Mouse (Mus musculus): ENCODE results near the gene Bend6. TPM values are rescaled to one million over a fixed set of nuclear protein-coding genes. Genes with fewer than 3 reads are reported as not detected.

Bend6 gene
- total RNA-seq (2021), result 10 to 100 TPM; 69.8 to 71.8 TPM

GRCm38 (mm10) chr1:33907421-33908190 lies at the start of gene Bend6:
TSS of gene Bend6 (minus strand) at chr1:33907816.
- DNase-seq, result peak; percentile 79

- no peak for DNase-seq
These were observed 48.0 kb upstream of the Bend6 start for GRCm38 (mm10) chr1:33955626-33956025.

GRCm38 (mm10) chr1:33948511-33948910 lies 40.9 kb upstream of the Bend6 start:
- DNase-seq, result no peak

DNA sequence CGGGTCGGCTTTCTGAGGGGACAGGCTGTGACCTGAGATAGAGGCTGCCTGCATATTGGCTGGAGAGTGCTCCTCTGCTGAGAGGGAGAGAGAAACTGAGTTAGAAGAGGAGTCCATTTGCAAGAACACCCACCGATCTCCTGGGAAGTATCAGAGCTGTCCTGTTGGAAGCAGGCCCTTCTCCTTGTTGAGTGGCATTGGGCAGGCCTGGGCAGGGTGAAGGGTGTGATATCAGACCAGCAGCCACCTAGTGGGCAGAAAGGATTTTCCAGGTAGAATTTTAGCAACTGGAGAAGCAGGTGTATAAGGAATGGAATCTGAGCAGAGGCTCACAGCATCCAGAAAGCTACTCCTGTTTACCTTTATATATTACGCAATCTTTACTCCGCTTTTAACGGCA lies 40.2 kb upstream of the Bend6 start:
- DNase-seq, result no peak

DNA sequence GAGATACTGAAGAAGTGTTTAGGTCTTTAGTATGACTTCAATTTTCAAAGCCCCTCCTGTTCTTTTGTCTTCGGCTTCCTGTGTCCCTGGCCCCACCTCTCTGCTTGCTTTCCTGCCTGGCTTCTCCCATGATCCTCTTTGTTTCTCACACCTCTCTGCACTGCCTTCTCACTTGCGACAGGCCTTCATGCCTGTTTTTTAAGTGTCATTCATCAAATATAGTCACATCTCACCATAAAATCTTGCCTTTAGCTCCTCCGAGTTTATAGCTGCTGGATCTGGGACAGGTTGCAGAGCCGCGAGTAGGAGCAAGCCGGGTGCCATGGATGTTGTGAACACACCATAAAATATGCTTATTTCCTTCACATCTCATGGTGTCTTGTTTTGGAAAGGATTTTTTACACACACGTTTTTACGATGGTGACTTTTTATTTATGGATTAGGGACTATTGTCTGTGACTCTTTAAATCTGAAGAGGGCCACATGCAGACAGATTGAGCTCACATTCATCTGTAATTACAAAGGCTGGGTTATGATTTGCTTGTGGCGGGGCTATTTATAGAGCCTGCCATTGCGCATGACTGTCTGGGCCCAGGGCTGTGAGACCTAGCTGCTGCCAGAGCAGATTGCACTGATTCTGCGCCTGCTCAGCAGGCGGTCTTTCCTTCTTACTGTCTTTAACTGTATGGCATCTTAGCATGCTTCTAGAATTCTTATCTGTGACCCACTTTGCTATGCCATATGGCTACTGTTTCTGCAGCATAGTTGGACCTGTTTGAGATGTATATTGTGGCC lies 39.2 kb upstream of the Bend6 start:
- DNase-seq, result peak; percentile 73

- no peak for DNase-seq
These were observed 38.1 kb upstream of the Bend6 start for GRCm38 (mm10) chr1:33945756-33946155.

DNA sequence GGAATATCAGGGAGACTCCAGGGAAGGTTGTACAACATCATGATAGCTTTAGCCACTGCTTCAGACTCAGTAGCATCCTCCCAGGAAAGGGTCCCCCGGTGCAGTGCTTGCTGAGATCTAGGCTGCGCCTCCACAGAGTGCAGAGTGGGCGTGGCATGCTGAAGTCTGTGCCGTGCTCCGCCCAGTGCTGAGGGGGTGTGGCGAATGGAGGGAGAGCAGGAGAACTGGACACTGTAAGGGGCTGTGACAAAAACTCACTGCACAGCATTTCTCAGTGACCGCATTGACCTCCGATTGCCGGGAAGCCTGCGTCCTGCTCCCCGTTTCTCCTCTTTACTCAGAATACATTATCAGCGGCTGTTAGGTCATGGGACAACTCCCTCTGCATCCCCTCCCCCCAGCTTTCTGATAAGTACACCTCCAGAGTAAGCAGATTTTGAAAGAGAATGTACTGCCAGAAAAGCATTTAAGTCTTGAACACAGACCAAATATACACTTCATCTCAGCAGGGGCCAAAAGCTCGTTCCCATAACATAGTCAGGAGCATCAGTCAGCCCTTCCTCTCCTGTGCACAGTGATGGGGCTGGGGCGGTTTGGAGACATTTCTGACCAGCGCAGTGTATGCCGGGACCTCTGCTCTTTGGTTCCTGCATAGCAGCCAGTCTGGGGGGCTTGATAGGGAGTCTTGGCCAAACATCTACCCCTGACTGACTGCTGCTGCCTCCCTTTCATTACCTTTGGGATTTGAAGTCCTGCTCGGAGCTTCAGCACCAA lies 37.5 kb upstream of the Bend6 start:
- no peak for DNase-seq

GRCm38 (mm10) chr1:33943943-33944342 lies 36.3 kb upstream of the Bend6 start:
- no peak for DNase-seq

- DNase-seq, result no peak
These were observed 35.0 kb upstream of the Bend6 start for GRCm38 (mm10) chr1:33942638-33943037.

DNA sequence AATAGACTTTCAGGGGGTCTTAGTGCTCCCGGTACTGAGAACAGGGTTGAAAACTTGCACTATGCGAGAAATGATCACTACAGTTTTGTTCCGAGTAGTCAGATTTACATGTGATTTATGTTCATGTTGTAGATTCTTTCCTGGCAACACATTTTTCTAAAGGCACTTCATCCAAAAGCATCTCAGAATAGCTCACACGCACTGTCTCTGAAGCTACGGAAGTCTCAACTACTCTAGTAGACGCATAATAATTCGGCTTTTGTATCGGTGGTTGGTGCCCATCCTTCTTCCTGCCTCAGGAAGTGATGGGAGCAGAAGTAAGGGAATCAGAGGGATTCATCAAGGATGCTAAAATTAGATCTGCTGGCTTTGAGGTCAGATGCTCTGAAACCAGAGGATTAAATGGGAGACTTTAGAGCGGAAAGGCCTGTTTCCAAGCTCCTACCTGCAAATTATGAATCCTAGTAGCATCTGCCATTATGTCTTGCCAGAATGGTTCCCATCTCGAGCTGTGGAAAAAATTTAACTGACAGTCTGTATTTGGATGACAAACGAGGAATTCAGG lies 32.8 kb upstream of the Bend6 start:
- no peak for DNase-seq

DNA sequence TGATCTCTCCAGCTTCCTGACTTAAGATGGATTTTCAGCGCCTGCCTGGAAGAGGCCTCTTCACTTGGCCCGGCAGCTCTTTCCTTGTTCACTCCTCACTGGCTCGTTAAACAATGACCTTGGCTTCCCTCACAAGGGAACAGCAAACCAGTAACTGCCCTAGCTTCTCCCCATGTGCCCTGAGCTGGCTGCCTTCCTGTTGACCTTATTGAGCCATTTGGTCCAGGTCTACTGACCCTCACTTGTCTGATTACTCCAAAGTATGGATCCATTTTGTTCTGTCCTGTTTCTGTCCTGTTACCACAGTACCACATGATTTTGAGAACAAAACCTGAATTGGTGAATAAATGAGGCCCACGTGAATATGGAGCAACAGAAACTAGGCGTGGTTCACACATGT lies 32.2 kb upstream of the Bend6 start:
- DNase-seq, result no peak

DNA sequence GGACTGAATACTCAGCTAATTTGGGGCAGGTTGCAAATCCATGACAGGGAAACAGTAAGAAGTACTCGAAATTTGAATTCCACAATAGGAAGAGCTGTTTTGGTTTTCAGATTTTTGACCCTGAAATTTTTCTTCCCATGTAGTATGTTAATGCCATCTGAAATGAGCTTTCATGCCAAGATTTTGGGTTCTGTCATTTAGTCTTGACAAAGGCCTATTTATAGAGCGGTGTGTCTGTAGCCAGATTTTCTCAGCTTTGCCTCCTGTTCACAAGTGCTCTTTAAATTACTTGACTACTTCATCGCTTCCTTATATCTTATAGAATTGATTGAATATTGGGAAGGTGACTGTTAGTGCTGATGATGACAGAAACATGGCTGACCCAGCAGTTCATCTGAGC lies 28.3 kb upstream of the Bend6 start:
- DNase-seq, result no peak

DNA sequence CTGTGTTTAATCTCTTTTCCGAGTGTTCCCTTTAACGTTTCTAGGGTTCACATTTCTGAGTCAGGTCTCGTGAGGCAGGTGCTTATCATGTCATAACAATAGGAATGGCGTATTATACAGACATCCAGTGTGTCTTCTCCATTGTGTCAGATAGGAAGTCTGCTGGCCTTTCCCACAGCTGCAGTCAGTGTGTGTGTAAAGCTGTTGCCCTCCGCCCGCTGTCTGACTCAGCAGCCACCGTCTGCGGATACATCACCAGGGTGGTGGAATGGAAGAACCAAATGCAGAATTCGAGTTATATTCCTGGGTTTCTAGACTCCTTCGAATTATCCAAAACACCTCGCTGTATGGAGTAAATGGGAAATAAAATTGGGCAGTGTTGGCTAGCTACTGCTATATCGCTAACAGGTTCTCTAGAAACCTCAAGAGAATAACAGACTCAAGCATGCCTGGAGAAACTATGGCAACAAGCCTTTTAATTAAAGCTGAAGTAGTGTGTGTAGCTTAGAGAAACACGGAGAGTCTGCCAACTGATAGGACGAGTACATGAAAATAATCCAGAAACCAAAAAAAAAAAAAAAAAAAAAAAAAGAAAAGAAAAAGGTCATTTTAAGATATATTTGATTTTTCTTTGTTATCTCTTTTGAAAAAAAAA lies 25.4 kb upstream of the Bend6 start:
- DNase-seq, result no peak

DNA sequence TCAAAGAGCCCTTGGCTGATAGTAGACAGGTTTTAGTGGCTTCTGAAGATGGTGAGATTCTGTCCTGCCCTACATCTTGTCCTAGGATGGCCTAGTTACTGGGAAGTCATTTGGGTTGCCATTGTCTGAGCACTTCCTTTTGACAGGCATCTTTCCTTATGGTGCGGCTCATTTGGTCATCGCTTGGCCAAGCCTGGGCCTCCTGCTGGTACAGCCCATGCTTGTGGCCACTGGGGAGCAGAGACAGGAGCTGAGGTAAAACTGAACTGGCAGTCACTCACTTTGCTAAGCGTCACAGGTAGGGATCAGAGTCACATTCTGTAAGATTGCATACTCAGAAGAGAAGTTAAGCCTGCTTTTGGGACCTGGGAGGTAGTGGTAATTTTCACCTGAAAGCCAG lies 24.6 kb upstream of the Bend6 start:
- no peak for DNase-seq

DNA sequence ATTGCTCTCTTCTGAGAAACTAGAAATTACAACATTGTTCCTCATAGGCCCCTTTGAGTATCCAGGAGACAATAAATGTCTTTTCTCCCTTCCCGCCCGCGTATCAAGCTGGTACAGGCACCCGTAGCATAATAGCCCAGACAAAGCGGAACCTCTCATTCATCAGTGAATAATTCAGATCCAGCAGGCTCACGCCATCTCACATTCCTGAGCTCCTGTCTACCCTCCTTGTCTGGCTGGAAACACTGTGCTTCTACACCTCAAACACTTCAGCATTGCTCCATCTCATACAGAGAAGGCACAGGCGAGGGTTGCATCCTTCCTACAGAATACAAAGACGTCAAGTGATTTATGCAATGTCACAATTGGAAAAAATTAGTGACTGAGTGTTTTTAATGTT lies 24.2 kb upstream of the Bend6 start:
- DNase-seq, result no peak

DNA sequence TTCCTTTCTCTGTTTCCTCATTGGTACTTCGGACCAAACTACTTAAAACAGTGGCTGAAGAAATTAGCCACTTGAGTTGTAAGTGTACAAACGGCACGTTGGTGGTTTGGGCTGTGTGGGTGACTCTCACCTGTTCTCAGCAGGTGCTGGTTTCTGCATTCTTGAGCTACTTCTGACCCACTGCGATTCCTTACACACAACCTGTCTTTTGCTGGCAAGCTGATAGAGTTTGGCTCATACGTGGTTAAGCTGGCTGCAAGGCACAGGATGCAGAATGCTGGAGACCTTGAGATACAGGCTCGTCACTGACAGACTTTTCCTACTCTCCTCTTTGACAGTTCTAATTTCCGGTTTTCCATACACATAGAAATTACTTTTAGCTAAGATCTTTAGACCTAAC lies 19.9 kb upstream of the Bend6 start:
- DNase-seq, result no peak

DNA sequence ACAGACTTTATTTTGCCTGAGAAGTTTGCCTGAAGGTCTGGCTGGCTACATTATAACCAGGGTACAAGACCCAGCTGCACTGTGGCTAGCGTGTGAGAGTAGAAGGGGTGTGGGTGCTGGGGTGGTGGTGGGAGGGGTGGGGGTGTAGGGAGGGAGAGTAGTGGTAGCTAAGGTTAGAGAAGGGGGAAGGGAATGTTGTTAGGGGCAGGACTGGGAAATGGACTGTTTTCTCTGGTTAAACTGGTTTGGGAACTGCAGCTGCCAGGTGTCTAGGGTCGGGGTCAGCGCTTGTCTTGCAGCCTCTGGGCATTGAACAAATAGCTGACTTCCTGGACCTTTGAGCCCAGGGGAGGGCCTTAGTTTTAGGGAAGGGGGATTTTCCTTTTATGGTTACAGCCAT lies 17.7 kb upstream of the Bend6 start:
- no peak for DNase-seq

- DNase-seq, result no peak
These were observed 15.4 kb upstream of the Bend6 start for GRCm38 (mm10) chr1:33922975-33923374.

GRCm38 (mm10) chr1:33916554-33916953 lies 8.9 kb upstream of the Bend6 start:
- no peak for DNase-seq

DNA sequence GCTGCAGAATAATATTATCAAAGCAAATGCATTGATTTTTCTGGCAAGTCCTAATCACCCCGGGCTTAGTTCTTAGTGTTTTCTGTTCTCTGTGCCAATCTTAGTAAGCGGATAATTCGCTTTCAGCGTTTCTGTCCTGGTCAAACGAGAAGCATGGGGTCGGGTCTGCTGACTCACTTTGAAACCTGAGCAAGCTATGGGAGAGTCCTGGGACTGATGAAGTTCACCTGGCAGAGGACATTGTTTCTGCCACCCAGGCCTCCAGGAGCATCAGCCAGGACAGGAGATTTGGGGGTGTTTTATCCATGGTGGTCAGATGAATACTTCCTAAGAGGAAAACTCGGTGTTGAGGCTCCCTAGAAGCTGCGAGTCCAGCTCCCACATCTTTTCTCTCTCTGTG lies 4.0 kb upstream of the Bend6 start:
- DNase-seq, result no peak

DNA sequence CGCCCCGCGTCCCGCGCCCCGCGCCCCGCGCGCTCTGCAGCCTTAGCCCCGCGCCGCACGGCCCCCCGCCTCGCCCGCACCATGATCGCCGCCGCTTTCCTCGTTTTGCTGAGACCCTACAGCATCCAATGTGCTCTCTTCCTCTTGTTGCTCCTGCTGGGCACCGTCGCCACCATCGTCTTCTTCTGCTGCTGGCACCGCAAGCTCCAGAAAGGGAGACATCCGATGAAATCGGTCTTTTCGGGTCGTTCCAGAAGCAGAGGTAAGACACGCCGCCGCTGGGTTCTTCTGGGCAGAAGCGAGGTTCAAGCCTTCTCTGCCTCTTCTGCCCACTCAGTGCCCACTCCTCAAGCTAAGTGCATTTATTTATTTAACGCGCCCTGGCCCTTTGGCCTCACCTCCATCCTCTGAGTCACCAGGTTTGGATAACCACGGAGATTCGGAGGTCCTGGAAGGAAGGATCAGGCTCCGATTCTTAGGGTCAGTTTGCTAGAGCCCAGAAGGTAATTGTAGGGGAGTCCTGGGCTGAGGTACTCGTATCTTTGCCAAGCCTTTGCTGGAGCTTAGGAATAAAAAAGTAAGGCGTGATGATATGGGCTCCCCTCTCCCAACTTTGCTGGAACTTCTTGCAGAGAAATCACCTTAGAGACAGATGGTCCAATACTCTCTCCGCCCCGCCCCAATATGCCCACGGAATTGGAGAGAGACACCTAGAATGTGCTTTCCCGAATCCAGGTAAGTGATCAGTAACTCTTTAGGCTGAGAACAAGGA lies 761 bp upstream of the Bend6 start, which contains the start of gene Dst:
TSS of gene Dst (plus strand) at position 35 of the 772 bp plus-strand sequence.
- no peak for DNase-seq

All from layer of hippocampus, postnatal 36 days (tissue).